Mouse (Mus musculus) MEL (cell line): Measurements from ENCODE around the gene Hrk. TPM values are rescaled to one million over a fixed set of nuclear protein-coding genes. Genes with fewer than 3 reads are reported as not detected.

Source experiments
- DNase-seq: peaks from one replicate; pipeline ENCODE4 v3.0.0; 2011; ENCODE audit warnings: low read depth, low spot score
- H3K27ac ChIP-seq: 2 replicates; pipeline ENCODE4 v1.5.1; 2012; ENCODE audit warnings: low read depth, mild to moderate bottlenecking, control low read depth, low read length, moderate library complexity; ENCODE audit not compliant: control insufficient read depth
- H3K27me3 ChIP-seq, 2 experiments: fragments of 150-350 bp in 1 of 2; sonication (generic) in 1 of 2; 2 replicates each; pipeline ENCODE4 v1.6.1; 2012; ENCODE audit warnings: low read length in 2 of 2, mild to moderate bottlenecking in 2 of 2, improper control_type of control experiment in 1 of 2, moderate library complexity in 1 of 2; ENCODE audit not compliant: insufficient read depth in 2 of 2, control insufficient read depth in 1 of 2
- H3K36me3 ChIP-seq, 2 experiments: 2 replicates each; pipeline ENCODE4 v1.6.1; 2012 to 2014; ENCODE audit warnings: low read length in 2 of 2, improper control_type of control experiment in 1 of 2, inconsistent platforms in 1 of 2, mild to moderate bottlenecking in 1 of 2; ENCODE audit not compliant: insufficient read depth in 2 of 2, control insufficient read depth in 1 of 2
- H3K4me1 ChIP-seq, 2 experiments: fragments of 150-350 bp in 1 of 2; sonication (generic) in 1 of 2; 2 replicates each; pipeline ENCODE4 v1.6.1; 2012; ENCODE audit warnings: low read length in 2 of 2, improper control_type of control experiment in 1 of 2, mild to moderate bottlenecking in 1 of 2; ENCODE audit not compliant: insufficient read depth in 2 of 2, control insufficient read depth in 1 of 2
- H3K4me3 ChIP-seq, 2 experiments: fragments of 150-350 bp in 1 of 2; sonication (generic) in 1 of 2; 2 replicates each; pipeline ENCODE4 v1.5.1; 2012; ENCODE audit warnings: low read depth in 2 of 2, low read length in 2 of 2, mild to moderate bottlenecking in 2 of 2, moderate library complexity in 2 of 2, control low read depth in 1 of 2, improper control_type of control experiment in 1 of 2; ENCODE audit not compliant: control insufficient read depth in 1 of 2, insufficient read depth in 1 of 2
- H3K79me2 ChIP-seq: 2 replicates; pipeline ENCODE4 v1.6.1; 2012; ENCODE audit warnings: mild to moderate bottlenecking, low read length, moderate library complexity; ENCODE audit not compliant: control insufficient read depth, poor library complexity, insufficient read depth
- H3K9ac ChIP-seq: 2 replicates; pipeline ENCODE4 v1.6.1; 2012; ENCODE audit warnings: low read depth, mild to moderate bottlenecking, control low read depth, low read length, moderate library complexity; ENCODE audit not compliant: control insufficient read depth, poor library complexity, severe bottlenecking
- H3K9me3 ChIP-seq: fragments of 150-350 bp; sonication (generic); replicated peaks from 2 replicates; pipeline ENCODE4 v1.6.1; 2012; ENCODE audit warnings: mild to moderate bottlenecking, low read length, improper control_type of control experiment, moderate library complexity; ENCODE audit not compliant: insufficient read depth
- BHLHE40 ChIP-seq: IDR thresholded peaks from 2 replicates; pipeline ENCODE4 v1.6.1; 2012; ENCODE audit warnings: low read depth, mild to moderate bottlenecking, inconsistent platforms, low read length, improper control_type of control experiment, borderline replicate concordance
- CTCF ChIP-seq, 3 experiments: IDR thresholded peaks in 2 of 3; conservative IDR thresholded peaks in 1 of 3; 2 replicates each; pipeline ENCODE4 v1.5.1; 2011 to 2012; ENCODE audit warnings: low read length in 3 of 3, low read depth in 2 of 3, mild to moderate bottlenecking in 2 of 3, improper control_type of control experiment in 1 of 3, inconsistent platforms in 1 of 3, mixed read lengths in 1 of 3, moderate library complexity in 1 of 3; ENCODE audit not compliant: control insufficient read depth in 1 of 3, insufficient read depth in 1 of 3, poor library complexity in 1 of 3, severe bottlenecking in 1 of 3
- ELF1 ChIP-seq: IDR thresholded peaks from 2 replicates; pipeline ENCODE4 v1.6.1; 2014; ENCODE audit warnings: low read depth, mild to moderate bottlenecking, inconsistent platforms, low read length, improper control_type of control experiment, moderate library complexity
- GABPA ChIP-seq: IDR thresholded peaks from 2 replicates; pipeline ENCODE4 v1.6.1; 2012; ENCODE audit warnings: low read depth, mild to moderate bottlenecking, inconsistent platforms, low read length, improper control_type of control experiment, moderate library complexity
- GATA1 ChIP-seq: IDR thresholded peaks from 2 replicates; pipeline ENCODE4 v1.6.1; 2011; ENCODE audit warnings: low read depth, low read length, improper control_type of control experiment
- KAT2A ChIP-seq: conservative IDR thresholded peaks from 2 replicates; pipeline ENCODE4 v1.6.1; 2012; ENCODE audit warnings: low read depth, low read length, improper control_type of control experiment, inconsistent platforms
- MAX ChIP-seq: IDR thresholded peaks from 2 replicates; pipeline ENCODE4 v1.6.1; 2011; ENCODE audit warnings: low read length, improper control_type of control experiment
- MAZ ChIP-seq: IDR thresholded peaks from 2 replicates; pipeline ENCODE4 v1.6.1; 2012; ENCODE audit warnings: low read depth, mild to moderate bottlenecking, inconsistent platforms, low read length, improper control_type of control experiment
- MEF2A ChIP-seq: IDR thresholded peaks from 2 replicates; pipeline ENCODE4 v1.6.1; 2014; ENCODE audit warnings: low read depth, mild to moderate bottlenecking, inconsistent platforms, low read length, improper control_type of control experiment; ENCODE audit not compliant: poor library complexity, insufficient replicate concordance, severe bottlenecking; ENCODE audit errors: extremely low read depth
- MXI1 ChIP-seq: IDR thresholded peaks from 2 replicates; pipeline ENCODE4 v1.6.1; 2011; ENCODE audit warnings: mild to moderate bottlenecking, low read depth, low read length, improper control_type of control experiment
- MYB ChIP-seq: IDR thresholded peaks from 2 replicates; pipeline ENCODE4 v1.6.1; 2011; ENCODE audit warnings: mild to moderate bottlenecking, low read depth, low read length, improper control_type of control experiment
- POLR2A ChIP-seq, 2 experiments: IDR thresholded peaks; 2 replicates each; pipeline ENCODE4 v1.6.1; 2011 to 2012; ENCODE audit warnings: low read length in 2 of 2, mild to moderate bottlenecking in 2 of 2, control low read depth in 1 of 2, improper control_type of control experiment in 1 of 2, low read depth in 1 of 2, moderate library complexity in 1 of 2; ENCODE audit not compliant: control insufficient read depth in 1 of 2, insufficient read depth in 1 of 2, poor library complexity in 1 of 2
- POLR2AphosphoS2 ChIP-seq: IDR thresholded peaks from 2 replicates; pipeline ENCODE4 v1.6.1; 2011; ENCODE audit warnings: low read length, improper control_type of control experiment
- POLR2AphosphoS5 ChIP-seq: IDR thresholded peaks from 2 replicates; pipeline ENCODE4 v1.6.1; 2012; ENCODE audit warnings: low read depth, borderline replicate concordance, mild to moderate bottlenecking, inconsistent platforms, low read length, moderate library complexity, mixed read lengths
- RAD21 ChIP-seq: IDR thresholded peaks from 2 replicates; pipeline ENCODE4 v1.6.1; 2011; ENCODE audit warnings: mild to moderate bottlenecking, low read depth, low read length, improper control_type of control experiment
- SMC3 ChIP-seq: IDR thresholded peaks from 2 replicates; pipeline ENCODE4 v1.6.1; 2011; ENCODE audit warnings: low read depth, low read length, improper control_type of control experiment
- USF2 ChIP-seq, 2 experiments: IDR thresholded peaks; 2 replicates each; pipeline ENCODE4 v1.6.1; 2011 to 2012; ENCODE audit warnings: improper control_type of control experiment in 2 of 2, low read length in 2 of 2, borderline replicate concordance in 1 of 2, inconsistent platforms in 1 of 2, low read depth in 1 of 2, mild to moderate bottlenecking in 1 of 2; ENCODE audit not compliant: insufficient read depth in 1 of 2
- ZC3H11A ChIP-seq: IDR thresholded peaks from 2 replicates; pipeline ENCODE4 v1.6.1; 2012; ENCODE audit warnings: low read depth, mild to moderate bottlenecking, inconsistent platforms, low read length, improper control_type of control experiment
- ZKSCAN1 ChIP-seq: IDR thresholded peaks from 2 replicates; pipeline ENCODE4 v1.6.1; 2012; ENCODE audit warnings: low read depth, mild to moderate bottlenecking, inconsistent platforms, low read length, improper control_type of control experiment, moderate library complexity
- ZMIZ1 ChIP-seq: IDR thresholded peaks from 2 replicates; pipeline ENCODE4 v1.6.1; 2012; ENCODE audit warnings: low read depth, mild to moderate bottlenecking, inconsistent platforms, low read length, improper control_type of control experiment, moderate library complexity
- polyA plus RNA-seq, 2 experiments: library from polyadenylated mRNA; stranded (reverse) in 1 of 2; unstranded in 1 of 2; fragments of >175 nt in 1 of 2; fragments of >200 nt in 1 of 2; gene quantifications; 2 replicates each; pipeline versions ENCODE4 v1.2.1 to v1.2.4; 2012; ENCODE audit warnings: low replicate concordance in 2 of 2, low read depth in 1 of 2; ENCODE audit not compliant: insufficient read length in 2 of 2, insufficient read depth in 1 of 2, missing spikeins in 1 of 2
- total RNA-seq: library from RNA; depleted of rRNA; stranded (reverse); fragments of 300-350 nt; gene quantifications from 2 replicates; pipeline ENCODE4 v1.2.3, GENCODE M21; 2012

Hrk gene
- total and polyA plus RNA-seq, 3 experiments = not detected

- Histone ChIP-seq H3K27ac (no peak overlapping the region), H3K4me3 (no peak overlapping the region), H3K9ac (no peak overlapping the region), H3K9me3 (no peaks in the 10 kb centered on the region)
- TF ChIP-seq RAD21 (no peak), POLR2A (IDR thresholded peaks at IDR 0.05; ENCODE audit: control insufficient read depth in 1 of 2, insufficient read depth in 1 of 2, low read depth in 1 of 2, low read length in 2 of 2, poor library complexity in 1 of 2) (no peak), KAT2A (no peak), USF2 (IDR thresholded peaks at IDR 0.05; ENCODE audit: borderline replicate concordance in 1 of 2, insufficient read depth in 1 of 2, low read depth in 1 of 2, low read length in 2 of 2) (no peak), ELF1 (no peak), POLR2AphosphoS5 (no peak), MYB (no peak), ZC3H11A (no peak), MAX (no peak), BHLHE40 (no peak), ZKSCAN1 (no peak)
- TF ChIP-seq, all 39 proteins: peak for 0
- H3K4me1 ChIP-seq = no peaks in the 10 kb centered on the region
- H3K27me3 ChIP-seq = no peaks in the 10 kb centered on the region
- no peak for DNase-seq
- no peaks in the 10 kb centered on the region for H3K79me2 ChIP-seq
- no peaks in the 10 kb centered on the region; a peak in 1 of 4 replicates for H3K36me3 ChIP-seq
Measured at GRCm38 (mm10) chr5:118120670-118121069, 43.8 kb upstream of the Hrk start.

- Histone ChIP-seq H3K9me3 (no peaks in the 10 kb centered on the region), H3K27ac (no peak overlapping the region), H3K36me3 (no peaks in the 10 kb centered on the region; a peak in 1 of 4 replicates), H3K4me3 (no peak overlapping the region), H3K9ac (no peak overlapping the region), H3K4me1 (no peaks in the 10 kb centered on the region), H3K79me2 (no peaks in the 10 kb centered on the region), H3K27me3 (no peaks in the 10 kb centered on the region)
- TF ChIP-seq KAT2A (no peak), CTCF (IDR thresholded peaks at IDR 0.05 in 2 of 3, conservative IDR thresholded peaks at IDR 0.05 in 1 of 3; ENCODE audit: control insufficient read depth in 1 of 3, insufficient read depth in 1 of 3, low read depth in 2 of 3, low read length in 3 of 3, poor library complexity in 1 of 3, severe bottlenecking in 1 of 3) (no peak), GABPA (no peak), MAZ (no peak), POLR2AphosphoS2 (no peak), POLR2A (IDR thresholded peaks at IDR 0.05; ENCODE audit: control insufficient read depth in 1 of 2, insufficient read depth in 1 of 2, low read depth in 1 of 2, low read length in 2 of 2, poor library complexity in 1 of 2) (no peak), ELF1 (no peak), USF2 (IDR thresholded peaks at IDR 0.05; ENCODE audit: borderline replicate concordance in 1 of 2, insufficient read depth in 1 of 2, low read depth in 1 of 2, low read length in 2 of 2) (no peak), MAX (no peak), GATA1 (no peak), SMC3 (no peak), MXI1 (no peak), MEF2A (no peak), ZMIZ1 (no peak)
- no peak for DNase-seq
Measured at GRCm38 (mm10) chr5:118121928-118122327, 42.5 kb upstream of the Hrk start.
